Mouse (Mus musculus): ENCODE results near the gene Vsir. TPM values are rescaled to one million over a fixed set of nuclear protein-coding genes. Genes with fewer than 3 reads are reported as not detected.

Gene Vsir
- polyA plus RNA-seq, 1 experiment from 2014 or later = 3.0 TPM

DNA sequence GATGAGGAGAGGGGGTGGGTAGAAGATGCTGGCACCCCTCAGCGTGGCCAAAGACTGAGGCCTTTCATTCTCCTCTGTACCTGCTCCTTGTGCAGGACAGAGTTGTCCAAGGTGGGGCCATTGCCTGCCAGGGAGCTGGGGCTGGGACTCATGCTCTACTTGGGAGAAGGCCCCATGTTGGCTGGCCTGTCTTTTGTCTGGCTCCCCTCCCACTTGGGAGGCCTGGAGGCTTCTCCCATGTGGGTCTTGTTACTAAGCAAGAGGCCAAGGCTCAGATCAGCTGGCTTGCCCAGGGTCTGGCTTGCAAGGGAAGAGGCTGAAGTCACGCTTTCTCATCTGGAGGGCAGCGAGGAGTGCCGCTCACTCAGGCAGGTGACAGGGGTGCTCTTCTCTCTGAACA is 10.8 kb downstream of the Vsir start:
- H3K9me3 ChIP-seq = no peaks in the 10 kb centered on the region
- H3K9ac ChIP-seq = no peak overlapping the region
- WGBS = 78% methylated on average over 4 of the region's 4 CpGs
- ATAC-seq (replicated peaks) = no peak
- H3K27me3 ChIP-seq (replicated peaks) = no peaks in the 10 kb centered on the region
- no peak overlapping the region for H3K4me3 ChIP-seq
- H3K4me2 ChIP-seq = no peak overlapping the region
- H3K36me3 ChIP-seq (replicated peaks) = no peaks in the 10 kb centered on the region
- peaks cover 9% of the 10 kb centered on the region for H3K4me1 ChIP-seq
- no peak overlapping the region for H3K27ac ChIP-seq

DNA sequence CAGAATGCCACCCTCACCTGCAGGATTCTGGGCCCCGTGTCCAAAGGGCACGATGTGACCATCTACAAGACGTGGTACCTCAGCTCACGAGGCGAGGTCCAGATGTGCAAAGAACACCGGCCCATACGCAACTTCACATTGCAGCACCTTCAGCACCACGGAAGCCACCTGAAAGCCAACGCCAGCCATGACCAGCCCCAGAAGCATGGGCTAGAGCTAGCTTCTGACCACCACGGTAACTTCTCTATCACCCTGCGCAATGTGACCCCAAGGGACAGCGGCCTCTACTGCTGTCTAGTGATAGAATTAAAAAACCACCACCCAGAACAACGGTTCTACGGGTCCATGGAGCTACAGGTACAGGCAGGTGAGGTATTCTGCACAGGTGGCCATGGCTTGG is 11.2 kb downstream of the Vsir start:
- Histone ChIP-seq H3K9me3 (no peaks in the 10 kb centered on the region), H3K4me1 (peaks cover 9% of the 10 kb centered on the region), H3K27ac (no peak overlapping the region), H3K27me3 (replicated peaks) (no peaks in the 10 kb centered on the region), H3K36me3 (replicated peaks) (no peaks in the 10 kb centered on the region), H3K9ac (no peak overlapping the region), H3K4me2 (no peak overlapping the region), H3K4me3 (no peak overlapping the region)
- ATAC-seq (replicated peaks) = no peak
- WGBS = 95% methylated on average over 14 of the region's 14 CpGs

DNA sequence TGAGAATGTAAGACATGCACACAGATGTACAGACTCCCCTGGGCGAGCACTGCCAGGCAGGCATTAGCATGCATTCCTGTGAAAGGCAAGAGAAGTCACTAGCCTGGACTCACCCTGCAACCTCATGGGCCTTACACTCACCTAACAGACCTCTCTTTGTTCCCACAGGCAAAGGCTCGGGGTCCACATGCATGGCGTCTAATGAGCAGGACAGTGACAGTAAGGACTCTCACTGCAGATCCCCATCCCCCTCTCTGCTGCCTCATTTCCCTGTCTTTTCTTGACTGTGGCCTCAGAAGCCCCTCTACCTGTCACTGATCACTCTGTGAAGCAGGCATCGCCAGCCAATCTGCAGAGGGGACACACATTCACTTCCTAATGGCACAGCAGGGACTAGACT is 12.1 kb downstream of the Vsir start:
- Histone ChIP-seq H3K27me3 (replicated peaks) (no peaks in the 10 kb centered on the region), H3K4me3 (no peak overlapping the region), H3K27ac (no peak overlapping the region), H3K9ac (no peak overlapping the region), H3K36me3 (replicated peaks) (no peaks in the 10 kb centered on the region), H3K9me3 (no peaks in the 10 kb centered on the region), H3K4me2 (no peak overlapping the region), H3K4me1 (peaks cover 5% of the 10 kb centered on the region; the same call in 1 of the 2 replicates)
- no peak for ATAC-seq (replicated peaks)
- WGBS = 42% methylated on average over 4 of the region's 4 CpGs

DNA sequence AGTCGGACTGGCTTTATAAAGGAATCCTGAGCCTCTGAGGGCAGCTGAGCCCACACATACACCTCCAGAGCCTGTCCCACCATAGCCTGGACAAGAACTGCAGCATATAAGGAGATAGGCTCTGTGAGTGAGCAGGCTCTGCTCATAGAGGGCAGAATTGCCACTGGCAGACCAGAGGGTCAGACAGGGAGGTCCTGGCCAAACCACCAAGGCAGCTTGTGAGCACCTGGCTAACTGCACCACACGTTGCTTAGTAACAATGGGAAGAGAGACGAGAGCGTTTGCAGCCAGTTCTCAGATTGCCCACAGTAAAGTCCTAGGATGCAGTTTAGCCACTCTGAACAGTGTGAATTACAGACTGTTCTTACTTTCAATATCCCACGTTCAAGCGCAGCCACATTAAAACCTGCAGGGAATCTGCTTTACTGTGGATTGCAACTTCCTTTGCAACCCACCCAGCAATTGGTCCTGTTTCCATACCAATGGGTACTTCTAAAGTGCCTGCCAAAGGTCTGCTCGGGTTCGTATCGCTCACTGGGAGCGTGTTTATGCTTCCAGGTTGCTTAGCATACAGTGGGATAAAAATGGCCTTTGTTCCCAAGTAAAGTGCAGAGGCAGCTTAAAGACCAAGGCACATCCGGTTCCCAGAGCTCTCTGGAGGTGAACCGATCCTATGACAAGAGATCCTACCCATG is 15.1 kb downstream of the Vsir start:
- Histone ChIP-seq H3K9me3 (no peaks in the 10 kb centered on the region), H3K4me1 (peaks cover 5% of the 10 kb centered on the region; the same call in 1 of the 2 replicates), H3K36me3 (replicated peaks) (no peaks in the 10 kb centered on the region), H3K4me2 (no peak overlapping the region), H3K27me3 (replicated peaks) (no peaks in the 10 kb centered on the region), H3K27ac (no peak overlapping the region), H3K9ac (no peak overlapping the region), H3K4me3 (no peak overlapping the region)
- ATAC-seq (replicated peaks) = no peak
- WGBS = 57% methylated on average over 12 of the region's 12 CpGs

DNA sequence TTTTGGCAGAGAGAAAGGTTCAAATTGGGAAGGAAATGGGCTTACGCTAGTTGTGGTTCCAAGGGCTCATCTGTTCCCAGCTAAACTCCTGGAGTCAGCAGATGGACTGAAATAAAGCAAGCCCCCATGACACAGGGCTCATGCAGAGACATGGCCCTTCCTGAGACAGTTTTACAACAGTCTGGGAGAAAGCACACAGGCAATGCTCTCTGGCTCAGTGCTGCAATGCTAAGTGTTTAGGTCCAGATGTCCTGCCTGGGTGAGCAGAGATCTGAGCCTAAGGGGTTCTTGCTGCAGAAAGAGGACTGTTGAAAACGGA is 15.6 kb downstream of the Vsir start:
- no peak overlapping the region for H3K27ac ChIP-seq
- no peak for ATAC-seq (replicated peaks)
- no peaks in the 10 kb centered on the region for H3K36me3 ChIP-seq (replicated peaks)
- H3K4me2 ChIP-seq = no peak overlapping the region
- 73% methylated on average over 2 of the region's 2 CpGs for WGBS
- H3K4me1 ChIP-seq = peaks cover 5% of the 10 kb centered on the region; the same call in 1 of the 2 replicates
- H3K9me3 ChIP-seq = no peaks in the 10 kb centered on the region
- no peak overlapping the region for H3K9ac ChIP-seq
- H3K27me3 ChIP-seq (replicated peaks) = no peaks in the 10 kb centered on the region
- H3K4me3 ChIP-seq = no peak overlapping the region

DNA sequence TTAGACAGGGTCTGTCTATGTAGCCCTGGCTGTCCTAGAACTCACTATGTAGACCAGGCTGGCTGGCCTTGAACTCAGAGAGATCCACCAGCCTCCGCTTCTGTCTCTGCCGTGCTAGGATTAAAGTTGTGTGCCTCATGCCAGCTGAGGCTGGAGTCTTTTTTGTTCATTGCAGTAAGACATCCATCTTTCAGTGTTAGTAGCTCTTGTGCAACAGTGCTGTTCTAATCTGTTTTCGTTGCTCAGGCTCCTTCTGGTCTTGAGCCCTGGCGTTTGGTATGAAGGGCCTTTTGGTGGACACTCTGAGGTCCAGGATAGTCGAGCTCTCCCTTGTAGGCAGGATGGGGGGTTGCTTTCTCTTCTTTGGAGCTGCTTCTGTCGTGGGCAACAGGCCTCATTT is 16.8 kb downstream of the Vsir start:
- ATAC-seq (replicated peaks) = no peak
- H3K9me3 ChIP-seq = no peaks in the 10 kb centered on the region
- H3K27me3 ChIP-seq (replicated peaks) = no peaks in the 10 kb centered on the region
- H3K4me3 ChIP-seq = no peak overlapping the region
- no peak overlapping the region for H3K4me2 ChIP-seq
- no peaks in the 10 kb centered on the region for H3K36me3 ChIP-seq (replicated peaks)
- H3K9ac ChIP-seq = no peak overlapping the region
- H3K27ac ChIP-seq = no peak overlapping the region
- H3K4me1 ChIP-seq = peaks cover 5% of the 10 kb centered on the region; the same call in 1 of the 2 replicates
- WGBS = 58% methylated on average over 6 of the region's 6 CpGs

DNA sequence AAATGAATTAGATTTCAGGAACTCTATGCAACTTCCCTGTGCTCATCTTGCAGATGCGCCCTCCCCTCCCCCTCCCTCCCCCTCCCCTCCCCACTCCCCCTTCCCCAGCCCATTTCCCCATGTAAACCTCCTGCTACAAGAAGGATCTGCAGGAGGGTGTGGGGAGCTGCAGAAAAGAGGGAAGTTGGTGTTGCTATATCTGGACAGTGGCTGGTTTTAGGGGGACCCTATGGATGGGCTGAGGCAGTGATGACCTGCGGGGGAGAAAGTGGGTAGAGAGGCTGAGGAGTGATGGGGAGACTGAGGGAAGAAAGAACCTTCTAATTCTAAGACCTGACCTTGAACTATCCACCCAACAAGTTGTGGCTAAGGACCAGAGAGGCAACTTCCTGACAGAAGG is 20.5 kb downstream of the Vsir start:
- 0 out of 2 replicates have a peak, but pooled peaks cover 2% of the 10 kb centered on the region for H3K4me1 ChIP-seq
- H3K9ac ChIP-seq = no peak overlapping the region
- H3K4me2 ChIP-seq = no peak overlapping the region
- WGBS = 81% methylated on average over 2 of the region's 2 CpGs
- ATAC-seq (replicated peaks) = no peak
- H3K4me3 ChIP-seq = no peak overlapping the region
- H3K27me3 ChIP-seq (replicated peaks) = no peaks in the 10 kb centered on the region
- no peaks in the 10 kb centered on the region for H3K36me3 ChIP-seq (replicated peaks)
- no peak overlapping the region for H3K27ac ChIP-seq
- no peaks in the 10 kb centered on the region for H3K9me3 ChIP-seq

DNA sequence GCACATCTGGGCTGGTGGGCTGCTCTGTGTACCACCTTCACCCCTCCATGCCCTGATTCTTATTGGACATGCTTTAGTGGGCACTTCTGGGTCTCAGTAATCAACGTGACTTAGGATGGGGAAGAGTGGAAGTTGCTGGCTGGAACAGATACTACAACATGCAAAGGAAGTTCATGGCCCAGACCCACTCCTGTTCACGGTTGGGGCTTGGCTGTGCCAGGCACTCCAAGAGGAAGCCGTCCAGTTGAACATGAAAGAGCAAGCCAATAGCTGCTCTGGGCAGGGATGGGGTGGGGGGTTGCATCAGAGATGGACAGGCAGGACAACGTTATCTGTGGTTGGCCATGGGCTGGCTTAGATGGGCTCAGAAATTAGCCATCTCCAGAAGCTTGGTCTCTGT is 21.3 kb downstream of the Vsir start:
- no peak overlapping the region for H3K27ac ChIP-seq
- H3K4me3 ChIP-seq = no peak overlapping the region
- WGBS = 79% methylated on average over 4 of the region's 4 CpGs
- no peak for ATAC-seq (replicated peaks)
- no peak overlapping the region for H3K9ac ChIP-seq
- H3K4me2 ChIP-seq = no peak overlapping the region
- no peaks in the 10 kb centered on the region for H3K27me3 ChIP-seq (replicated peaks)
- no peaks in the 10 kb centered on the region for H3K9me3 ChIP-seq
- H3K4me1 ChIP-seq = no peaks in the 10 kb centered on the region
- H3K36me3 ChIP-seq (replicated peaks) = no peaks in the 10 kb centered on the region

DNA sequence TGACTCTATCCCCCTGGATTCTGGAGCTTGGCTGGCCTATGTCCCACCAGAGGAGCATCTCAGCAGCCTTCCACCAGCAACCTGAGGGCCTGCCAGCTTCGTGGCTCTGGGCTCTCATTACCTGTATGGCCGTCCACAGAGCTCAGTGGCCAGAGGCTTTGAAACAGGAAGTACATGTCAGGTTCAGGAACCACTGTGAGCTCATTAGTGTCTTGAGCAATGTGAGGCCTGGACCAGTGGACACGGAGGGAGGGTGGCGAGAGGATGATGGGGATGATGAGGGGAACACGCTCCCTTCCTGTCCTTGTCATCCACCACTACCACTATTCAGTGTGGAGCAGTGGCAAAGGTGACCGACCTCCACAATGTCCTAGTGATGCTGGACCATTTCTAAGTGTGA is 22.8 kb downstream of the Vsir start:
- H3K9me3 ChIP-seq = no peaks in the 10 kb centered on the region
- WGBS = 89% methylated on average over 6 of the region's 6 CpGs
- ATAC-seq (replicated peaks) = no peak

DNA sequence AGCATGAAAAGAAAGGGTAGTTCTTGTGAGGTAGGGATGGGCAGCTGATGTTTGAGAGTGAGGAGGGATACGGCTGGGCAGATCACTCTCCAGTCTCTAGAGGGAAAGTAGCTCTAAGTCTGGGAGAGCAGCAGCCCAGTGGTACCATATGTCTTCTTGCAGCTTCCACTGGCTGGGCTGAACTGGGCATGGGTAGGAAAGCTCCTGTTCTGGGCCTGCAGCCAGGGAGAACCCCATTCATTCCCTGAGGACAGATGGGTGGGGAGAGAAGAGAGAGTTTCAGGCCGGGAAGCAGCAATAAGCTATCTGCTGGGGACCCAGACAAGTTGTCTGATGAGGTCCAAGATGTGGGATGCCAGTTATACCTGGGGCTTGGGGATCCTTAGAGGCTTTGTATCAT is 23.4 kb downstream of the Vsir start:
- H3K27ac ChIP-seq = no peak overlapping the region
- H3K9ac ChIP-seq = no peak overlapping the region
- 65% methylated on average over 2 of the region's 2 CpGs for WGBS
- H3K4me2 ChIP-seq = no peak overlapping the region
- no peaks in the 10 kb centered on the region for H3K36me3 ChIP-seq (replicated peaks)
- H3K4me3 ChIP-seq = no peak overlapping the region
- no peaks in the 10 kb centered on the region for H3K27me3 ChIP-seq (replicated peaks)
- no peak for ATAC-seq (replicated peaks)
- H3K4me1 ChIP-seq = no peaks in the 10 kb centered on the region
- H3K9me3 ChIP-seq = no peaks in the 10 kb centered on the region

More for the DNA sequence above, 22.8 kb downstream of the Vsir start:
- no peaks in the 10 kb centered on the region for H3K4me1 ChIP-seq
- H3K9ac ChIP-seq = no peak overlapping the region
- no peaks in the 10 kb centered on the region for H3K27me3 ChIP-seq (replicated peaks)
- H3K4me3 ChIP-seq = no peak overlapping the region
- no peak overlapping the region for H3K27ac ChIP-seq
- no peaks in the 10 kb centered on the region for H3K36me3 ChIP-seq (replicated peaks)
- H3K4me2 ChIP-seq = no peak overlapping the region

DNA sequence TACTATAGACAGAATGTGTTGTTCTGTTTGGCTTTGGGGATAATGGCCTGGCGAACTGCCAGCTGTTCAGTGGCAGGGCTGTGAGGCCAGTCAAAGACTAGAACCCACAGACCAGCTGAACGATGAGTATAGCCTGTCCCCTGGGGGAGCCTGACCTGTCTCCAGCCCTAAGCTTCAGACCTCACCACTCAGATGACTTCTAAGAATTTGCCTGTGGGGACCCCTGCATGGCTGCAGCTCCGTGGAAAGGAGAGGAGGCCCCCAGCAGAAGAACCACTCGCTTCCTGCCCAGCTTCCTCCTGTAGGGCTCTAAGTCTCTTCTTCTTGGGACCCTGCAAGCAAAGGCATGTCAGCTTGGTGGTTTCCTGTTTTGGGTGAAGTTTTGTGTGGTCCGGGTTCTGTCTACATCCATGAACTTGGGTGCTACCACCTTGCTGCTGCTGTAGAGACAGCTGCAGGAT is 24.0 kb downstream of the Vsir start:
- Histone ChIP-seq H3K27ac (no peak overlapping the region), H3K4me3 (no peak overlapping the region), H3K4me1 (no peaks in the 10 kb centered on the region), H3K27me3 (replicated peaks) (no peaks in the 10 kb centered on the region), H3K9ac (no peak overlapping the region), H3K9me3 (no peaks in the 10 kb centered on the region), H3K4me2 (no peak overlapping the region), H3K36me3 (replicated peaks) (no peaks in the 10 kb centered on the region)
- no peak for ATAC-seq (replicated peaks)
- 77% methylated on average over 5 of the region's 5 CpGs for WGBS

DNA sequence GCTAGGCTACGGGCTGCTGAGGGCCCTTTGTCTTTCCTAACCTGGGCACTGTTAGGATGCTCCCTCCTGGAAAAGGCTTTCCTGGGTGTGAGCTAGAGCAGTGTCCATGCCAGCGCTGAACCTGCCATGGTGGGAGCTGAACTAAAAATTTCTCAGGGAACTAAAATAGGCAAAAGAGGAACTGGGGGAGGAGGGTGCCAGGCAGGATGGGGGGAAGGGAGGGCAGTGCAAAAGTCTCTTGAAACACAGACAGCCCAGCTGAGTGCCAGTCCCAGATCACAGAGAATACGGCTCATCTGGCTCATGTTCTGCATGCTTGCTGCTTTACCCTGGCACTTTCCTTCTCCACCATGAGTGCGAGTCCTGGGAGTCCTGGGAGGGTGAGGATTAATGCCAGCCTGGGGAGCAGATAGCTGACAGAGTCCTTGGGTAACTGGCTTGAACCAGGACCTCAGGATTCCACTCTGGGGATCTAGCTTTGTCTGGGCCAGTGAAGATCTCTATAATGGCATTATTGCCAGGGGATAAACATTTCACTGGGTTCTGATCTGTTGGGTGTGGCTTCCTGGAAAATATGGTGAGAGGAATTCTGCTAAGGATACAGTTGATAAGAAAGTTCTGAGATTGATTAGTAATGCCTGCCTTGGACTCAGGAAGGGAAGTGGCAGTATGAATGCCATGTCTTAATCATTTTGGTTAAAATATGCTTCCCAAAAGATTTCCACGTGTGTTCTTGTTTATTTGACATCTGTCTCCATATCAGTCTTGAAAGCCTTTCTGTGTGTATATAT is 25.1 kb downstream of the Vsir start:
- H3K36me3 ChIP-seq (replicated peaks) = no peaks in the 10 kb centered on the region
- H3K4me2 ChIP-seq = no peak overlapping the region
- no peak for ATAC-seq (replicated peaks)
- no peak overlapping the region for H3K27ac ChIP-seq
- no peak overlapping the region for H3K9ac ChIP-seq
- H3K27me3 ChIP-seq (replicated peaks) = no peaks in the 10 kb centered on the region
- H3K4me1 ChIP-seq = no peaks in the 10 kb centered on the region
- H3K9me3 ChIP-seq = no peaks in the 10 kb centered on the region
- H3K4me3 ChIP-seq = no peak overlapping the region
- 75% methylated on average over 5 of the region's 5 CpGs for WGBS

DNA sequence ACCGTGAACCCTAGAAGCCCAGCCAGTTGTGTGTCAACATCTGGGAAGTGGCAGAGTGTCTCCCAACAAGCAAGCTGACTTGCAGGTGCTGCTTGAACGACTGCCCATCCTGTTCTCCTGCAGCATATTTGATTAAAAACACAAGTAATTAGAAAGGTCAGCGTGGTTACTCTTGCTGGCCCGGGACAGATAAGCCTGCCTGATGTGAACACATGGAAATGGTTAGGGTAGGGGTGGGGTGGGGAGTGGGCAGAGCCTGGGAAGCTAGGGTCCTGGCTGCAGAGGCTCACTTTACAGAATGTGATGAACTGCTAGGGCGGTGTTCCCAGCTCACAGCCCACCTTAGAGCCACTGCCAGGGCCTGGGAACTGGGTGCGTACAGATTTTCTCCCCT is 26.9 kb downstream of the Vsir start:
- 77% methylated on average over 6 of the region's 6 CpGs for WGBS
- H3K36me3 ChIP-seq (replicated peaks) = no peaks in the 10 kb centered on the region
- no peaks in the 10 kb centered on the region for H3K27me3 ChIP-seq (replicated peaks)
- no peaks in the 10 kb centered on the region for H3K4me1 ChIP-seq
- no peak for ATAC-seq (replicated peaks)
- no peak overlapping the region for H3K27ac ChIP-seq
- no peak overlapping the region for H3K4me3 ChIP-seq
- H3K9me3 ChIP-seq = no peaks in the 10 kb centered on the region
- no peak overlapping the region for H3K9ac ChIP-seq
- no peak overlapping the region for H3K4me2 ChIP-seq

Measured in midbrain, embryonic 15.5 days (tissue).